Mouse (Mus musculus): Measurements from ENCODE around the gene Ptprg.

DNA sequence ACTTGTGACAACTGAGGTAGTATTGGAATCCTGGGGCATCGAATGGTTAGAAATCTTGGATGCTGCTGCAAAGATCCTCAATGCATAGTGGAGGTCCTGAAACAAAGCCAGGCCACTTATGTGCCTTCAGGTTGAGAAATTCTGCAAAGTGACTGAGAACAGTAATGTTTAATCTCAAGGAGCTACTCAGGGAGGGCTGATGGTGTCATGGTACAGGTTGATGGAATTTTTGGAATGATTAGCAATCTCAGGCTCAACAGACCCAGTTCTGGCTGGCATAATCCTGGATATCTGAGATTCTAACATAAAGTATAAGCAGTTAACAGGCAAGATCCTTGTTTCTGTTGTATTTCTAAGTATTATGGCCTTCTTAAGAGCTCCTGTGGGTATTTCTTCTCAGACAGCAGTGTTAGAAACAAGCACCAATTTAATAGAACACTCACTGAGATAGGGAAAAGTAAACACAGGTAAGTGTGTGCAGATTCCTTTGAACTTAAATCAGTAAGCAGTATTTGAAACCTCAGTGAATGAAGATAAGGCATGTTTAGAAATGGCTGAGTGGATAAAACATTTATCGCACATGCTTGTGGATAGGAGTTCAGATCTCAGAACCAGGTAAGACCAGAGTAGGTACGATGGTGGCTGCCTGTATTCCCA, 493.0 kb downstream of the Ptprg start:
- no peak for TF ChIP-seq CTCF (IDR thresholded peaks at IDR 0.05; ENCODE audit: extremely low read depth, insufficient read length, insufficient replicate concordance, low read depth, low read length)
- no peak for TF ChIP-seq POLR2A (IDR thresholded peaks at IDR 0.05; ENCODE audit: low read depth, low read length)

Measured in small intestine, adult 2 months (tissue).